10 mouse cellular contexts compared by ENCODE assay signal in genomic region chr17:71093793-71094192, GRCm38 (mm10).
DNase-seq lines count a peak whose midpoint lies in the region.
"Had no signal": no experiment of that assay in that cellular context is flagged by ENCODE, and none has a peak within 500 bp of the region (broad histone marks: within the 10 kb centered on the region; RNA-seq: fewer than 3 reads in every experiment).

No protein-coding gene starts in this region.

- intact Hi-C loops in gastrocnemius, postnatal 36 days (cut with DNase I): no loop called here

- DNase-seq in gastrocnemius, adult 8-10 months (ENCODE audit: low spot score in 2 of 2): peak; percentile 37 to 57
- no peak for DNase-seq in gastrocnemius, postnatal 36 days
- DNase-seq in lung, adult 18-20 months: peak; percentile 46 to 69
- DNase-seq in lung, postnatal 14 days: no peak
- DNase-seq in lung, postnatal 10 days: peak; percentile 21
- DNase-seq in neural tube, embryonic 10.5 days (ENCODE audit: extremely low spot score, low spot score): no peak
- no peak for DNase-seq in left cerebral cortex, adult 9 months (ENCODE audit: low spot score in 2 of 2)
- DNase-seq in left cerebral cortex, adult 18-20 months (ENCODE audit: low spot score in 2 of 2): no peak
- DNase-seq: adrenal gland, adult 2 months; cerebellum, adult 11 months had no signal

Comparison
In these comparisons a context has a peak if more than half of its experiments do, and no peak if none do; other contexts are left out.
1. DNase-seq: peak in gastrocnemius, adult 8-10 months (2 of 2), lung, adult 18-20 months (2 of 2) and lung, postnatal 10 days (single experiment); none in gastrocnemius, postnatal 36 days (0 of 2), lung, postnatal 14 days (single experiment), neural tube, embryonic 10.5 days (single experiment), left cerebral cortex, adult 9 months (0 of 2) and left cerebral cortex, adult 18-20 months (0 of 2).